ENCODE assay signal across 16 mouse cellular contexts in the genomic region with DNA sequence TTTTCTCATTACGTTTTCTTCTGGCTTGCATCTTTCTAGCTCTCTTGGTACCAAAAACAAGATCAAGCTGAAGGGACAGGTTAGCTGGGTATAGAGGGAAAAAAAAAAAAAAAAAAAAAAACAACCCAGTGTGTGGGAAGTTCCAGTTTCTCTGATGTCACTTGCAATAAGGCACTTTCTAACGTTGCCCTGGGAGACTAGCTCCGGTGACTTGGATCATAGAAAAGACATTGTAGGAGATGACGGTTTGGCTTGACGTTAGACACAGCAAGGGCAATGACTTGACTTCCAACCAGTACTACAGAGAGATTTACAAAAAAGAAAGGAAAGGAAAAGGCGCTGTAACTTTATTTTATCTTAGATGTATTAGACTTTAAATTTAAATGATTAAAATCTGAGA.
"Had no signal": no experiment of that assay in that cellular context is flagged by ENCODE, and none has a peak within 500 bp of the region (broad histone marks: within the 10 kb centered on the region; RNA-seq: fewer than 3 reads in every experiment).

No protein-coding gene starts in this region.

- DNase-seq: heart, postnatal 10 days; heart, postnatal 14 days; heart, postnatal 36 days; heart, postnatal 4 days; kidney, adult 11 months; kidney, adult 18-20 months; kidney, adult 2 months; kidney, adult 8-10 months; kidney, adult 9 months; kidney, postnatal 10 days; kidney, postnatal 14 days; kidney, postnatal 25 days; kidney, postnatal 36 days; kidney, postnatal 4 days; layer of hippocampus, adult 9-11 months; layer of hippocampus, postnatal 36 days had no signal
